Mouse (Mus musculus): ENCODE measurements around the gene Clcf1.

DNA sequence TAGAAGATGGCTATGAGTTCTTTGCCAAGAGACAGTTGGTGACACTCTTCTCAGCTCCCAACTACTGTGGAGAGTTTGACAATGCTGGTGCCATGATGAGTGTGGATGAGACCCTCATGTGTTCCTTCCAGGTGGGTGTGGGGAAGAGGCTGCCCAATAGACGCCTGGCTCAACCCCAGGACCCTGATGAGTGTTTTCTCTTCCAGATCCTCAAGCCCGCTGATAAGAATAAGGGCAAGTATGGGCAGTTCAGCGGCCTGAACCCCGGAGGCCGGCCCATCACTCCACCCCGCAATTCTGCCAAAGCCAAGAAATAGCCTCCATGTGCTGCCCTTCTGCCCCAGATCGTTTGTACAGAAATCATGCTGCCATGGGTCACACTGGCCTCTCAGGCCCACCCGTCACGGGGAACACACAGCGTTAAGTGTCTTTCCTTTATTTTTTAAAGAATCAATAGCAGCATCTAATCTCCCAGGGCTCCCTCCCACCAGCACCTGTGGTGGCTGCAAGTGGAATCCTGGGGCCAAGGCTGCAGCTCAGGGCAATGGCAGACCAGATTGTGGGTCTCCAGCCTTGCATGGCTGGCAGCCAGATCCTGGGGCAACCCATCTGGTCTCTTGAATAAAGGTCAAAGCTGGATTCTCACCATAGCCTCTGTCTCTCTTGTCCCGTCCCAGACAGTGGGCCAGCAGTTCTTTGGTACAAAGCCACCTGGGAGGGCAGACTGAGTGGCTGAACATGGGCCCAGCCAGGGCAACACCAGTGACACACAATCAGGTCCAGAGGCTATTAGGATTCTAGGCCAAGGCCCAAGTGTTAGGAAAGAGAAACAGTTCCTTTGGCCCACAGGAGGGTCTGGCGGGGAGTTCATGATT lies 19.0 kb upstream of the Clcf1 start:
- TF ChIP-seq CTCF (IDR thresholded peaks at IDR 0.05) = no peak
- no peak for TF ChIP-seq POLR2A (IDR thresholded peaks at IDR 0.05; ENCODE audit: insufficient read depth, low read depth, low read length)
